Mouse (Mus musculus): ENCODE measurements around the gene Prr15l.

Prr15l gene

GRCm38 (mm10) chr11:96928088-96928487 lies at the start of gene Prr15l:
Prr15l (plus strand) TSS chr11:96928104.
- no peak for DNase-seq

- DNase-seq = no peak
Measured at GRCm38 (mm10) chr11:96878715-96879114, 49.2 kb upstream of the Prr15l start.

DNA sequence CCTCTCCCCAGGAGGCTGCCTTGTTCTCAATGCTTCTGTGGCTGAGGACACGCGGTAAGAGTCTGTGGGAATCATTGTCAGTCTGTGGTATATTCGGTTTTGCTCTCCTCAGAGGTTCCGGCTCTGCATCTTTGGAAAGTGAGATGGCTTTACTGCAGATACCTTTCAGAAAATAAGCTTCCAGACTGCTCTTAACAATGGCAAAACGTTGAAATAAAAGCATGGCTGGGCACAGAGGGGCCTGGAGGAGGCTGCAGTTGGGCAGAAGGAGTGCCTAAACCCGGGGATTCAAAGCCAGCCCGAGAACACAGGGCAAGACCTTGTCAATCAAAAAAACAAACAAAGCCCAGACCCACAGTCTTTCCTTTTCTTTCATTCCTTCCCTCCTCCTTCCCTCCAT lies 48.5 kb upstream of the Prr15l start:
- DNase-seq = no peak

GRCm38 (mm10) chr11:96880296-96880695 lies 47.6 kb upstream of the Prr15l start:
- no peak for DNase-seq

GRCm38 (mm10) chr11:96885901-96886340 lies 42.0 kb upstream of the Prr15l start:
- no peak for DNase-seq

GRCm38 (mm10) chr11:96886942-96887546 lies 40.9 kb upstream of the Prr15l start:
- DNase-seq = no peak

DNA sequence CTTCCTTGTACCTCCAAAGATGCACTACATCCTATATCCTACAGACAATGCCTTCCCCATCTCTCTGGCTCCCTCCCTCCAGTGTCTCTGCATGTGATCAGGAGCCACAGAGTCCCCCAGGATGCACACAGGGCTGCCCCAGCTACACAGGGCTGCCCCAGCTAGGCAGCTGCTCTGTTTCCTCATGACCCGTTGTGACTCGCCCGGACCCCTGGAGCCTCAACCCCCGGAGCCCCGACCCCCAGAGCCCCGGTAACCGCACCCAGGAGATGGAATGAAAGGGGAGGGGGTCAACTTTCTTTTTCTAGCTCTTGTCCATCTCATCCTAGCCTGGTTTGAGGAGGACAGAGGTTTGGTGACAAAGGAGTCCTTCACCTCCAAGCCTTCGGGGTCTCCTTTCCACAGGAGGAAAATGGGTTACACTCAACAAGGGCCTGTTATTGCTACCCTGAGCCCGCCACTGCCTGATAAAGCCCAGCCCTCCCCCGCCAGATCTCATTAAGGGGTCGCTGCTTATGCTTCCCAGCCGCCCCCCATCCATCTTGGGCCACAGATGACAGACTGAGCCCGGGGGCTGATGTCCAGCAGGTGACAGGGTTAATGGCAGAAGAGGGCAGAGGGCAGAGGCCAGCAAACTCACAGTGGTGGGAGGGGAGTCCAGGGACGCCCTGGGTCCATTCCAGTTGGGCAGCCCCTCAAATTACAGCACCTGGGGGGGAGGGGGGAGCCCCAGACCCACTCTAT lies 35.9 kb upstream of the Prr15l start:
- DNase-seq = no peak

DNA sequence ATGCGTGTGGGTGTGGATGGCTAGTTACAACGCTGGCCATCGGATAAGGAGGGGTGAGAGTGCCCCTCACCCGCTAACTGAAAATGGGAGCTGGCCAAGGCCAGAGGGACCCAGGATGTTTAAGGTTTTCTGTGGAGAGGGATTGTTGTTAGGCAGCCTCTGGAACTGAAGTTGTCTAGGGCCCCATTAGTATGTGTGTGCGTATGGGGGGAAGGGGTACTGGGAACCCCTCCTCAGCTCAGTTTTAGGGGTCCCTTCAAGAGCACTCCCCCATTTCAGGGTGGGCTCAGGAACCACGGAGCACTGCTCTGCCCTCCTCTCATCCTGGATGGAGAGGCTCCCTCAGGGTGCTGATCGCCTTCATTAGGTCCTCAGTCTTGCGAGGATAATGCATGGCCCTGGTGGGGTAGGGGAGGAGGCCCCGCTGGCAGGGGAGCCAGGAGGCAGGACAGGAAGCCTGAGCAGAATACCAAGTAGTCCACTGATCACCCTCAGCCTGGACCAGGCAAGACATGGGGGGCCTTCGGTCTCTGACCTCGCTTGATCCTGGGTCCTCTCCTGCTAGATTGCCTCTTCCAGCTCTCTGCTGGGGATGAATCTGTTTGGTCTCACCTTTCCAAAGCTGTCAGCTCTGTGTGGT lies 34.6 kb upstream of the Prr15l start:
- peak in 1 of 2 experiments; percentile 33 for DNase-seq

GRCm38 (mm10) chr11:96895886-96896285 lies 32.0 kb upstream of the Prr15l start:
- DNase-seq = no peak

DNA sequence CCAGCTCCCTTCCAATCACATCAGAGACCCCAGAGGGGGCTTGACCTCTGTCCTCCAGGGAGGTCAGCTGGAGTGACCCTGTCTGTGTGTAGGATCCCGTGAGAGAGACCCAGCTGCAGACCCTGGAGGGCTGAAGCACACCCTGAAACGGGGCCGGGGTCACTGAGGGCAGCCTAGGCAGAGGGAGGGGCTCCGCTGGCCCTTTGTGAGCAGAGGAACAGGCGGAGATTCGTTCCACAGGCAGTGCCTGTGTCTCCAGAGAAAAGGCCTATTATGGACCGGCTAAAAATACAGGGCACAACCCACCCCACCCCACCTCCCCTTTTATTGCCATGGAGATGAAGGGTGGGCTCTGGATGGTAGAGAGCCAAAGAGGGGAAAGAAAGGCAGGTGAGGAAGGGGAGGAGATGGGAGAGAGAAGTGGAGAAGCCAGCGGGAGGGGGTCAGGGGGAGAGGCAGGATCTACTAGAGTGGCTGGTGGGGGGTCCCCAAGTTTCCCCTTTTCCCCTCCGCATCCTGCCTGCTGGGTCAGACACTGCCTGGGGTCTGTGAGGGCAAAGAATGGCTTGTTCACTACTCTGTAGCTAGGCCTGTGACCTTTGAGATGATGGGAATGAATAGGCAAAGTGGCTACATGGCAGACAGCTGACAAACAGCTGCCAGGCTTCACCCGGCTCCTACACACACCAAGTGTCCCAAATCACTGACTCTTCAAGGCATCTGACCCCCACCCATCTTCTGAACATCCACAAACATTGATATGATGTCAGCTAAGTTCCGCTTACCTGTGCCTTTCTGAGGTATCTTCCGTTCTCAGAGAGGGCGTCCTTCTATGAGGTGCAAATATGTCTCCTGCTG lies 28.2 kb upstream of the Prr15l start:
- DNase-seq = no peak

DNA sequence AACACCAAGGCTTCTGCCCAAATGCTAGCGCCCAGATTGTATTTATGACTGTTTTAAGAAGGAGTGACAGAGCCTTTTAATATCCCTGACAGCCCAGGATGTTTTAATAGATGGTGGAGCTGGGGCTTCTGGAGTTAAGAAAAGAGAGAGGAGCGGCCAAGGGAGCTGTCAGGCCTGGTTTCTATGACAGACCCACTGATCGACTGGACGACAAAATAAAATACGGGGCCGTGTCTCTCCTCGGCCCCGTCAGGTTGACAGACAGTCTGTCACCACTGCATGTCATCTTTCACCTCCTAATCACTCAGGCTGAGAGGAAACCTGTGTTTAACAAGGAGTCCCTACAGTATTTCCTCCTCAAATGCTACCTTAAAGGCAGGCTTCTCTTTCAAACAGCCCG lies 26.6 kb upstream of the Prr15l start:
- DNase-seq = no peak

GRCm38 (mm10) chr11:96902639-96903635 lies 25.0 kb upstream of the Prr15l start:
- DNase-seq = peak; percentile 50 to 67

DNA sequence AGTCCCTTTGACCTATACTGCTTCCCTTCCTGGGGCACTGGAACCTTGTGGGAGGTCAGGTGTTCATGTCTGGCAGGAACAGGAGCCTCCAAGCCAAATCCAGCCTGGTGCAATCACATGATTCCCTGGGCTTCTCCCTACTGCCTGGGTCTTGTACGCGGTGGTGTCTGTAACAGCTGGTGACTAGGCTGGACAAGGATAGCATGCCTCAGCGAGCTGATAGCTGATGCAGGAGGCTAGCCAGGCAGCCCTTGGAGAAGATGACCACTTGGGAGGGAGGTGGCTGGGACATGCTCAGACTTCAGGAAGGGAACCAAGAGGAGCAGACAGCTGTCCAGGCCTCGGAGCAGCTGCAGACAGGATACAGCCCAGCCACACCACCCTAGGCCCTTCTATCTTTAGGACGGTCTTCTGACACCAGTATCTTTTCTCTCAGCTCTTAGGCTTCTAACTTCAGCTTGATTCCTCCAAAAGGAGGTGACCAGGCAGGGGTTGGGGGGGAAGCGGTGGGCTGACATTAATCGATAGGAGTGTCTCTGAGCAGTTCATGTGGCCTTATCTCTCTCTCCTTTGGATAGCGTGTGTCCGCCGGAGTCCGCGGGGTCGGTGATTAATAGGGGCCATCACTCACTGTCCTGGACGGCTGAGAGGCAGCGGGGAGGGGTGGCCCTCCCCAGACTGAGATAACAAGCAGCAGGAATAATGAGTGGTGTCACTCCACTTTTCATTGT lies 21.3 kb upstream of the Prr15l start:
- DNase-seq = no peak

GRCm38 (mm10) chr11:96908594-96908993 lies 19.3 kb upstream of the Prr15l start:
- no peak for DNase-seq

GRCm38 (mm10) chr11:96910003-96910402 lies 17.9 kb upstream of the Prr15l start:
- peak; percentile 83 to 89 for DNase-seq

GRCm38 (mm10) chr11:96912682-96913081 lies 15.2 kb upstream of the Prr15l start:
- no peak for DNase-seq

DNA sequence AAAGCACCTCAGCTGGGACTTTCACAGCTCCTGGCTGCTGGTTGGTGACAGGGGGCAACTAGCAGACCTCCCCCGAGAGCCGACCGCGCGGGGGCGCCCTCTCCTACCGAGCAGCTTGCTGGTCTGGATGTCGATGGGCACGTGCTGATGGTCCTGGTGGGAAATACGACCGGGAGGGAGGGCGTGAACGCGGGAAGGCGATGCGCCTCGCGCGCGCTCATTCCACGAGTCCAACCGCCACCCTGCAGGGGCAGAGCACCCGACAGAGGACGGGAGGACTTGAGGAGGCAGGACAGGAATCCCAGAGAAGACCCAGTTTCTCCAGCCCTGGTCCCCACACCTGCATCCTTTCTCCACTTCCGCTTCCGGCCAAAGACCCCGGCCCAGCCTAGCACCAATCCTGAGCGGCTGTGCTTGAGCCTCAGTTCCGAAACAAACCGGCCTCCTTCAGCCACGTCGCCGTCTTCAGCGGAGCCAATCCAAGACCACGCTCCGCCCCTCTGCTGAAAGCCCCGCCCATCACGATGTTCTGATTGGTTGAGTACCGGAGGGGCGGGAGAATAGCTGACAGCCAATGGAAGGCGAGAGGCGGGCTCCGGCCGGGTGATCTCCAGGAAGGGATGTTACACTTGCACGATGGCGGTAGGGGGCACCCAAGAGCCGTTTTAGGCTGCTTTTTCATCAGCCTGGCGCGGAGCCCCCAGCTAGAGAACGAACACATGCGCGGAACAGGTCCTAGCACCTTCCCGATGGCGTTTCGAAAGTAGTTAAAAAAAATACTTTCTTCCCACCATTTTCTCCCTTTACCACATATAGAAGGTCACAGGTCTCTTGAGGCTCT lies 11.6 kb upstream of the Prr15l start, which contains the start of gene Cdk5rap3:
Gene Cdk5rap3, minus strand, starts transcription at position 453 of the 841 bp plus-strand sequence.
- DNase-seq = peak; percentile 99 to 100

DNA sequence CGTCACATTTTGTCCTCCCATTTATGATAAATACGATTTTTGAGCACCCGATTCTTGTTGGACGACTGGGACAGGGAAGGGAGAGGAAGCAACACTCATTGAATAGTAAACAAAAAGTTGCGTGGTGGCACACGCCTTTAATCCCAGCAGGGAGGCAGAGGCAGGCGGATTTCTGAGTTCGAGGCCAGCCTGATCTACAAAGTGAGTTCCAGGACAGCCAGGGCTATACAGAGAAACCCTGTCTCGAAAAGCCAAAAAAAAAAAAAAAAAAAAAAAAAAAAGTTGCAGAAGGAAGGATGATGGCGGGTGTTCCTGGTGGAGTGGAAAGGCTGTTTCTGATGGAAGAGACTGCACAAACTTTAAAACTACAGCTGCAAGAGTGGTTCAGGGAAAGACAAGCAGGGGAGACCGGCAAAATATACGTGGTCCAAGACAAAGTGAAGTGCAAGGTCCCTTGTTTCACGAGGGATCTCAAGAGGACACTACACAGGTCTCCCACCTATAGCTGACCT lies 11.0 kb upstream of the Prr15l start:
- no peak for DNase-seq

- DNase-seq = no peak
Measured at GRCm38 (mm10) chr11:96917415-96917814, 10.5 kb upstream of the Prr15l start.

DNA sequence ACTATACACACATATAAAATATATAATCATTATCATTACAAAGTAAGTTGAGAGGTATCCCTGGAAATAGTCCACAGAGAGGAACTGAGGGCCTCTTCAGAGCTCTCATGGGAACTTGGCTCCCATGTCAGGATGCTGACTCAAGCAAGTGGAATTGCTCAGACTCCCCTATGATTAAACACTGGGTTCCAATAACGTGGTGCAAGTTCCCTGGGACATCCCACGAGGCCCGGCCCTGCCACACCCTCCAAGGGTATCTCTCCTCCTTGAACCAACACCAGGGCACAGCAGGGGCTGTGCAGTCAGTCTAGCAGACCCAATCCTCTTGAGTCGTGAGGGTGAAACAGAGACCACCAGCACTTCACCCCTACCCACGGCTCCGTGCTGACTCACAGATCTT lies 8.9 kb upstream of the Prr15l start:
- no peak for DNase-seq

Measured in kidney, postnatal 4 days (tissue).